Mouse (Mus musculus): Measurements from ENCODE around the gene Fbxw11.

Gene Fbxw11

GRCm38 (mm10) chr11:32767496-32768230, 125.1 kb downstream of the Fbxw11 start:
- no peak for DNase-seq

- peak; percentile 46 for DNase-seq
These were observed 126.3 kb downstream of the Fbxw11 start for GRCm38 (mm10) chr11:32768642-32769343.

- no peak for DNase-seq
These were observed 138.4 kb downstream of the Fbxw11 start for GRCm38 (mm10) chr11:32780747-32781536.

GRCm38 (mm10) chr11:32781633-32782404, 139.3 kb downstream of the Fbxw11 start:
- DNase-seq = no peak

- DNase-seq = no peak
These were observed 140.2 kb downstream of the Fbxw11 start for GRCm38 (mm10) chr11:32782724-32783123.

GRCm38 (mm10) chr11:32785591-32786147, 143.1 kb downstream of the Fbxw11 start:
- DNase-seq = no peak

- no peak for DNase-seq
These were observed 143.7 kb downstream of the Fbxw11 start for GRCm38 (mm10) chr11:32786201-32786600.

GRCm38 (mm10) chr11:32794759-32795445, 152.4 kb downstream of the Fbxw11 start:
- DNase-seq = no peak
